Mouse (Mus musculus) ES-E14 (cell line): Measurements from ENCODE around the gene Iqschfp. TPM values are rescaled to one million over a fixed set of nuclear protein-coding genes. Genes with fewer than 3 reads are reported as not detected.

Source experiments
- DNase-seq: peaks from one replicate; pipeline ENCODE4 v3.0.0-alpha.2; 2013; ENCODE audit warnings: low read depth, low spot score
- H3K27ac ChIP-seq: 2 replicates; pipeline ENCODE4 v1.5.1; 2012; ENCODE audit warnings: low read depth, mild to moderate bottlenecking, low read length, moderate library complexity, mixed read lengths; ENCODE audit not compliant: poor library complexity, insufficient read depth, severe bottlenecking
- H3K36me3 ChIP-seq: 2 replicates; pipeline ENCODE4 v1.6.1; 2012; ENCODE audit warnings: mild to moderate bottlenecking, low read length, moderate library complexity, mixed read lengths; ENCODE audit not compliant: control insufficient read depth, poor library complexity, insufficient read depth, severe bottlenecking
- H3K4me1 ChIP-seq, 2 experiments: fragments of 150-350 bp in 1 of 2; sonication (generic) in 1 of 2; 2 replicates each; pipeline ENCODE4 v1.6.1; 2012; ENCODE audit warnings: low read length in 2 of 2, mild to moderate bottlenecking in 1 of 2, mixed read lengths in 1 of 2; ENCODE audit not compliant: control insufficient read depth in 2 of 2, insufficient read depth in 2 of 2, poor library complexity in 1 of 2
- H3K4me3 ChIP-seq, 2 experiments: fragments of 150-350 bp in 1 of 2; sonication (generic) in 1 of 2; 2 replicates each; pipeline ENCODE4 v1.5.1; 2012; ENCODE audit warnings: low read length in 2 of 2, low read depth in 1 of 2, mild to moderate bottlenecking in 1 of 2, mixed read lengths in 1 of 2; ENCODE audit not compliant: insufficient read depth in 1 of 2, poor library complexity in 1 of 2, severe bottlenecking in 1 of 2
- H3K9ac ChIP-seq: 2 replicates; pipeline ENCODE4 v1.6.1; 2012; ENCODE audit warnings: low read depth, mild to moderate bottlenecking, low read length, mixed read lengths; ENCODE audit not compliant: poor library complexity, insufficient read depth, severe bottlenecking
- H3K9me3 ChIP-seq: fragments of 150-350 bp; sonication (generic); 2 replicates; pipeline ENCODE4 v1.6.1; 2012; ENCODE audit warnings: low read depth, mild to moderate bottlenecking, low read length; ENCODE audit not compliant: control insufficient read depth, insufficient read depth
- CHD2 ChIP-seq: IDR thresholded peaks from 2 replicates; pipeline ENCODE4 v1.6.1; 2014; ENCODE audit warnings: mild to moderate bottlenecking, low read depth, low read length, inconsistent platforms
- HCFC1 ChIP-seq: IDR thresholded peaks from 2 replicates; pipeline ENCODE4 v1.6.1; 2012; ENCODE audit warnings: low read length, inconsistent platforms, borderline replicate concordance; ENCODE audit not compliant: insufficient read depth
- MAFK ChIP-seq: IDR thresholded peaks from 2 replicates; pipeline ENCODE4 v1.6.1; 2014; ENCODE audit warnings: mild to moderate bottlenecking, low read depth, low read length, inconsistent platforms; ENCODE audit not compliant: insufficient read depth
- ZC3H11A ChIP-seq: IDR thresholded peaks from 2 replicates; pipeline ENCODE4 v1.6.1; 2012; ENCODE audit warnings: low read depth, mild to moderate bottlenecking, inconsistent platforms, low read length, borderline replicate concordance
- ZNF384 ChIP-seq: IDR thresholded peaks from 2 replicates; pipeline ENCODE4 v1.6.1; 2012; ENCODE audit warnings: low read depth, low read length, inconsistent platforms
- in situ Hi-C, 2 experiments: fragments of 600-800 bp; cut with MboI; formaldehyde crosslinking; loops; one replicate each; pipeline ENCODE4 v1.15.1; 2025; ENCODE audit warnings: low sequenced_read_pairs in 2 of 2, inconsistent platforms in 1 of 2; ENCODE audit not compliant: unreplicated experiment in 2 of 2
- total RNA-seq: library from RNA; depleted of rRNA; stranded (reverse); fragments of 300-350 nt; gene quantifications from 2 replicates; pipeline ENCODE4 v1.2.3, GENCODE M21; 2012

Gene Iqschfp
- total RNA-seq, 1 experiment = not detected

DNA sequence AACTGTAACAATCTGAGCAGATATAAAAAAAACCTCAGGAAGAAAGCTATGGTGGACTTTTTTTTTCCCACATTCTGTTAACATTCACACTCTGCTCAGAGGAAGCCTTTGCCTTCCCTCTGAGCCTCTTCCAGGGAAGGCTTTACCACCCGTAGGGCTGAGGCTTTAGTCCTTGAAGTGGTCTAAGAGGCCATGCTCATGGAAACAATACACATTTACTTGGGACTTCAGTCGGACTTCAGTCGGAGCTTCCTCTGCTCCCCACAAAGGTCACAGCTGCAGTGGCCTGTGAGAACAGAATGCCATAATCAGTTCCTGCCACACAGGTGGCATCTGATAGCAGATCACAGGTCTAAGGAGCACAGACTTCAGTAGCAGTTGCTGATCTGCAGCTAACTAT is 644.0 kb downstream of the Iqschfp start:
- H3K36me3 ChIP-seq = no peaks in the 10 kb centered on the region; the same call in 1 of the 2 replicates
- no peak overlapping the region for H3K4me3 ChIP-seq
- TF ChIP-seq MAFK (no peak), ZC3H11A (no peak), ZNF384 (no peak), CHD2 (no peak), HCFC1 (no peak)
- DNase-seq = no peak
- peaks cover 12 to 15% of the 10 kb centered on the region in 2 experiments for H3K4me1 ChIP-seq
- no peak overlapping the region for H3K9ac ChIP-seq
- H3K27ac ChIP-seq = peak overlapping the region; percentile 29; the same call in 1 of the 2 replicates
- peaks cover 2% of the 10 kb centered on the region; the same call in 1 of the 2 replicates for H3K9me3 ChIP-seq
- in situ Hi-C loops = no loop called here

DNA sequence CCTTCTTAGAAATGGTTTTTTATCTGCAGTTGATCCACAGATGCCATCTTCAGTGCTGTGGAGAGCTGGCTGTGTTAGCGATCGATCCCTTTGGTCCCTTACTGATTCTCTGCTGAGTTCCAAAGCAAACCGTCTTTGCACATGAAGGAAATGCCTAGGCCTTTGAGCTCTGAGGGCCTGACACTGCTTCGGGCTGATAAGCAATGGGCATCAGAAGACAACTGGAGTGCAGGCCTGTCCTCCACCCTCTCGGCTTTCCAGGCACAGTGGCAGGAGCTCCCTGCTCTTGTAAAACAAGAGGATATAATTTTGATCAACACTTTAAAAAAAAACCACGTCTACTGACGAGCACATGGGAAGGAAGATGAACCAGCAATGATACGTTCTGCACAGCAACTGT is 649.7 kb downstream of the Iqschfp start:
- H3K4me1 ChIP-seq = peaks cover 0 to 10% of the 10 kb centered on the region in 2 experiments; a peak in 1 of 4 replicates

DNA sequence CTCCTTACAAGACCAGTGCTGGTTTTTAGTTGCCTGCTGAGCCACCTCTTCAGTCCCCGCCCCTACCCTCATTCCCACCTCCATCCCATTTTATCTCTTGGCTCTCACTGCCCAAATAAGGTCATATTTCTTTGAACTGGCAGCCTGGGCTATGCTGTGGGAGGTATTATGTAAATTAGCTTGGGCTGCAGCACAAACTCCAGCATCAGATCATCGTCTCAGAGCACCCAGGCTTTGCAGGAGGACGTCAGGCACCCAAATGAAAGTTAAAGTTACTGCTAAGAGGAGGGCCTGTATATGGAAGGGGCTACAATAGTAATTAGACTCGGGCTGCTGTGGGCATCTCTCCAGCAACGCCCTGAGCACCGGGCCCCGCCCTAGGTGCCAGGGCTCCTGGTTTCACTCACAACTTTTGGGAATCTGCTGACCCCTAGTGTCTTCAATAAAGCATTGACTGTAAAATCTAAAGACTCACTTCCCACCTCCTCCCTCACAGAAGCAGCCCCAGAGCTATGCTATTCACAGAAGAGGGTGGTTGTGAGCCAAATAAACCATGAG is 651.0 kb downstream of the Iqschfp start:
- peaks cover 0 to 10% of the 10 kb centered on the region in 2 experiments; a peak in 1 of 4 replicates for H3K4me1 ChIP-seq
- peak overlapping the region; percentile 44; the same call in 1 of the 2 replicates for H3K27ac ChIP-seq

More for the DNA sequence above, 649.7 kb downstream of the Iqschfp start:
- no peak overlapping the region for H3K4me3 ChIP-seq
- H3K9ac ChIP-seq = no peak overlapping the region
- no peak overlapping the region for H3K27ac ChIP-seq
- TF ChIP-seq MAFK (no peak), CHD2 (no peak), ZNF384 (no peak), ZC3H11A (no peak), HCFC1 (no peak)
- no peak for DNase-seq
- H3K36me3 ChIP-seq = peaks cover 3% of the 10 kb centered on the region; the same call in 1 of the 2 replicates
- peaks cover 2% of the 10 kb centered on the region; the same call in 1 of the 2 replicates for H3K9me3 ChIP-seq
- in situ Hi-C loops = loop anchor here (10.0 kb wide), 1 partner anchor 477 kb away; the partner anchor contains the start of gene Schip1 (in 2 of the 2)

DNA sequence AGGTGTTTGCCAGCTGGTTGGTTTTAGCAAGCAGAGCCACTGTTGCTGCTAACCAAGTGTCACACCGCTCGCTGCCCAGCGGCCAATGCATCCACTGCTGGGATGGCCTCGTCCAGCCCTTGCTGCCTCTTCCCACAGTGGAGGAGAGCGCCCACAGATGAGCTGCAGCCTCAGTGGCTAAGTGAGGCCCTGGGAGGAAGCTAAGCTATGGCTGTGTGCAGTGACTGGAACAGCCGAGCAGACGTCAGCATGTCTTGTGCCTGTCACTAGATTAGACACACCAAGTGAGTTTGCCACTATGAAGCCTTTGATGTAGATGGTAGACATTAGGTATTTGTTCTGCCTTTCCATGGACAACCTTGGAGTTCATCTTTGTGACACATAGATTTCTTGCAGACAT is 652.8 kb downstream of the Iqschfp start:
- TF ChIP-seq CHD2 (no peak), ZNF384 (no peak), MAFK (no peak), HCFC1 (no peak), ZC3H11A (no peak)
- H3K9me3 ChIP-seq = no peaks in the 10 kb centered on the region
- no peak overlapping the region for H3K4me3 ChIP-seq
- peaks cover 0 to 10% of the 10 kb centered on the region in 2 experiments; a peak in 1 of 4 replicates for H3K4me1 ChIP-seq
- in situ Hi-C loops = loop anchor here (10.0 kb wide), 1 partner anchor 480 kb away; the partner anchor contains the start of gene Schip1 (in 2 of the 2)
- no peak overlapping the region; the same call in 1 of the 2 replicates for H3K27ac ChIP-seq
- H3K9ac ChIP-seq = no peak overlapping the region
- no peak for DNase-seq
- H3K36me3 ChIP-seq = peaks cover 3% of the 10 kb centered on the region; the same call in 1 of the 2 replicates

More for the DNA sequence above, 651.0 kb downstream of the Iqschfp start:
- Histone ChIP-seq H3K36me3 (peaks cover 3% of the 10 kb centered on the region; the same call in 1 of the 2 replicates), H3K4me3 (peak overlapping the region; percentile 40 to 49), H3K9ac (no peak overlapping the region; the same call in 1 of the 2 replicates), H3K9me3 (no peaks in the 10 kb centered on the region)
- DNase-seq = peak; percentile 71
- TF ChIP-seq ZC3H11A (peak; percentile 63), ZNF384 (no peak)
- in situ Hi-C loops = loop anchor here (10.0 kb wide), 1 partner anchor 478 kb away; the partner anchor contains the start of gene Schip1 (in 2 of the 2)
